Mouse (Mus musculus): Measurements from ENCODE around the gene Llgl1.

The Llgl1 gene

GRCm38 (mm10) chr11:60699524-60700075 lies at the start of gene Llgl1:
TSS of gene Llgl1 (plus strand) at chr11:60699723.
- peak; percentile 92 for DNase-seq

- no peak for DNase-seq
Observed at GRCm38 (mm10) chr11:60696165-60696564, 3.4 kb upstream of the Llgl1 start.

- no peak for DNase-seq
Observed at GRCm38 (mm10) chr11:60697561-60697960, 2.0 kb upstream of the Llgl1 start.

- peak; percentile 88 for DNase-seq
Observed at GRCm38 (mm10) chr11:60698806-60699523, 558 bp upstream of the Llgl1 start.

GRCm38 (mm10) chr11:60700320-60701185 lies 1.0 kb downstream of the Llgl1 start:
- DNase-seq, result peak; percentile 1

- DNase-seq, result peak; percentile 3
Observed at GRCm38 (mm10) chr11:60701611-60702010, 2.1 kb downstream of the Llgl1 start.

GRCm38 (mm10) chr11:60703131-60703530 lies 3.6 kb downstream of the Llgl1 start:
- DNase-seq, result peak; percentile 67

- DNase-seq, result peak; percentile 1
Observed at GRCm38 (mm10) chr11:60704023-60704880, 4.7 kb downstream of the Llgl1 start.

- DNase-seq, result no peak
Observed at GRCm38 (mm10) chr11:60705255-60705654, 5.7 kb downstream of the Llgl1 start.

GRCm38 (mm10) chr11:60706076-60706475 lies 6.6 kb downstream of the Llgl1 start:
- DNase-seq, result no peak

- no peak for DNase-seq
Observed at GRCm38 (mm10) chr11:60706696-60707480, 7.4 kb downstream of the Llgl1 start.

GRCm38 (mm10) chr11:60707672-60708071 lies 8.1 kb downstream of the Llgl1 start:
- DNase-seq, result peak; percentile 89

- no peak for DNase-seq
Observed at GRCm38 (mm10) chr11:60708631-60709030, 9.1 kb downstream of the Llgl1 start.

- DNase-seq, result no peak
Observed at GRCm38 (mm10) chr11:60709481-60710465, 10.2 kb downstream of the Llgl1 start.

GRCm38 (mm10) chr11:60711218-60711617 lies 11.7 kb downstream of the Llgl1 start:
- DNase-seq, result no peak

GRCm38 (mm10) chr11:60712040-60712439 lies 12.5 kb downstream of the Llgl1 start:
- no peak for DNase-seq

- DNase-seq, result no peak
Observed at GRCm38 (mm10) chr11:60712639-60713255, 13.2 kb downstream of the Llgl1 start.

- no peak for DNase-seq
Observed at GRCm38 (mm10) chr11:60715833-60716232, 16.3 kb downstream of the Llgl1 start.

- no peak for DNase-seq
Observed at GRCm38 (mm10) chr11:60719263-60719662, 19.7 kb downstream of the Llgl1 start.

Data from kidney, postnatal 14 days (tissue).